Mouse (Mus musculus): ENCODE results near the gene Crybg2.

GRCm38 (mm10) chr4:134094923-134095547 is 34.4 kb downstream of the Crybg2 start, which contains the start of gene Cd52:
- no peak for TF ChIP-seq CTCF (IDR thresholded peaks at IDR 0.05; ENCODE audit: extremely low read depth, insufficient read length, insufficient replicate concordance, low read depth, low read length)
- TF ChIP-seq POLR2A (IDR thresholded peaks at IDR 0.05; ENCODE audit: low read depth, low read length) = no peak; the same call in 1 of the 2 replicates
